Mouse (Mus musculus): Measurements from ENCODE around the gene Gli2. TPM values are rescaled to one million over a fixed set of nuclear protein-coding genes. Genes with fewer than 3 reads are reported as not detected.
A peak's percentile ranks its signal among the peaks of the same experiment; 100 is the strongest.

Gene Gli2
- polyA plus RNA-seq, 1 experiment from 2014 or later: 1.6 TPM

GRCm38 (mm10) chr1:119049812-119050615 lies 3.4 kb downstream of the Gli2 start:
- no peak overlapping the region for H3K4me3 ChIP-seq (replicated peaks)
- peaks cover 63% of the 10 kb centered on the region for H3K4me1 ChIP-seq
- H3K9me3 ChIP-seq (replicated peaks): no peaks in the 10 kb centered on the region
- H3K9ac ChIP-seq (replicated peaks): no peak overlapping the region
- WGBS: 11% methylated on average over 10 of the region's 10 CpGs
- H3K27ac ChIP-seq (replicated peaks): peak overlapping the region; percentile 77
- no peak for ATAC-seq (ENCODE audit: low FRiP score)
- peaks cover 30% of the 10 kb centered on the region for H3K27me3 ChIP-seq (replicated peaks)
- H3K36me3 ChIP-seq: no peaks in the 10 kb centered on the region
- H3K4me2 ChIP-seq: peak overlapping the region; percentile 97

GRCm38 (mm10) chr1:119048988-119049387 lies 4.4 kb downstream of the Gli2 start:
- H3K4me3 ChIP-seq (replicated peaks): no peak overlapping the region
- H3K4me2 ChIP-seq: peak overlapping the region; percentile 98
- no peaks in the 10 kb centered on the region for H3K36me3 ChIP-seq
- H3K9ac ChIP-seq (replicated peaks): no peak overlapping the region
- no peaks in the 10 kb centered on the region for H3K9me3 ChIP-seq (replicated peaks)
- ATAC-seq (ENCODE audit: low FRiP score): no peak
- peaks cover 57% of the 10 kb centered on the region for H3K4me1 ChIP-seq
- H3K27me3 ChIP-seq (replicated peaks): peaks cover 25% of the 10 kb centered on the region
- no peak overlapping the region for H3K27ac ChIP-seq (replicated peaks)
- 7% methylated on average over 11 of the region's 11 CpGs for WGBS

- H3K9ac ChIP-seq (replicated peaks): no peak overlapping the region
- H3K27me3 ChIP-seq (replicated peaks): peaks cover 25% of the 10 kb centered on the region
- no peak for ATAC-seq (ENCODE audit: low FRiP score)
- no peak overlapping the region for H3K27ac ChIP-seq (replicated peaks)
- H3K9me3 ChIP-seq (replicated peaks): no peaks in the 10 kb centered on the region
- H3K4me2 ChIP-seq: peak overlapping the region; percentile 98
- WGBS: 2% methylated on average over 6 of the region's 6 CpGs
- H3K36me3 ChIP-seq: no peaks in the 10 kb centered on the region
- H3K4me1 ChIP-seq: peaks cover 53% of the 10 kb centered on the region
- H3K4me3 ChIP-seq (replicated peaks): peak overlapping the region; percentile 54; the same call in 1 of the 2 replicates
Measured at GRCm38 (mm10) chr1:119048547-119048946, 4.9 kb downstream of the Gli2 start.

- peak overlapping the region; percentile 98 for H3K4me2 ChIP-seq
- H3K9me3 ChIP-seq (replicated peaks): no peaks in the 10 kb centered on the region
- H3K9ac ChIP-seq (replicated peaks): peak overlapping the region; percentile 63
- ATAC-seq (ENCODE audit: low FRiP score): peak; percentile 49; the same call in 1 of the 2 replicates
- peak overlapping the region; percentile 54 for H3K4me3 ChIP-seq (replicated peaks)
- no peaks in the 10 kb centered on the region for H3K36me3 ChIP-seq
- WGBS: 2% methylated on average over 52 of the region's 61 CpGs
- peak overlapping the region; percentile 48 for H3K27ac ChIP-seq (replicated peaks)
- peaks cover 45% of the 10 kb centered on the region for H3K4me1 ChIP-seq
- H3K27me3 ChIP-seq (replicated peaks): peaks cover 19% of the 10 kb centered on the region
Measured at GRCm38 (mm10) chr1:119047462-119048371, 5.7 kb downstream of the Gli2 start.

- H3K4me3 ChIP-seq (replicated peaks): no peak overlapping the region
- no peak for ATAC-seq (ENCODE audit: low FRiP score)
Measured at GRCm38 (mm10) chr1:119038436-119038835, 15.0 kb downstream of the Gli2 start.

GRCm38 (mm10) chr1:119035931-119036330 lies 17.5 kb downstream of the Gli2 start:
- 55% methylated on average over 8 of the region's 8 CpGs for WGBS
- H3K9ac ChIP-seq (replicated peaks): no peak overlapping the region
- no peak overlapping the region for H3K4me3 ChIP-seq (replicated peaks)
- no peak for ATAC-seq (ENCODE audit: low FRiP score)
- no peaks in the 10 kb centered on the region for H3K27me3 ChIP-seq (replicated peaks)
- no peak overlapping the region for H3K4me2 ChIP-seq
- no peaks in the 10 kb centered on the region for H3K36me3 ChIP-seq
- H3K9me3 ChIP-seq (replicated peaks): no peaks in the 10 kb centered on the region
- H3K27ac ChIP-seq (replicated peaks): no peak overlapping the region
- peaks cover 14% of the 10 kb centered on the region for H3K4me1 ChIP-seq

More at GRCm38 (mm10) chr1:119038436-119038835, 15.0 kb downstream of the Gli2 start:
- no peaks in the 10 kb centered on the region for H3K27me3 ChIP-seq (replicated peaks)
- 87% methylated on average over 1 of the region's 1 CpGs for WGBS
- H3K27ac ChIP-seq (replicated peaks): no peak overlapping the region
- no peak overlapping the region for H3K4me2 ChIP-seq
- no peaks in the 10 kb centered on the region for H3K36me3 ChIP-seq
- H3K9me3 ChIP-seq (replicated peaks): no peaks in the 10 kb centered on the region
- no peak overlapping the region for H3K9ac ChIP-seq (replicated peaks)
- H3K4me1 ChIP-seq: peaks cover 10% of the 10 kb centered on the region

GRCm38 (mm10) chr1:119035301-119035700 lies 18.1 kb downstream of the Gli2 start:
- Histone ChIP-seq H3K9ac (replicated peaks) (no peak overlapping the region), H3K27me3 (replicated peaks) (no peaks in the 10 kb centered on the region), H3K9me3 (replicated peaks) (no peaks in the 10 kb centered on the region), H3K4me2 (no peak overlapping the region), H3K4me1 (peaks cover 14% of the 10 kb centered on the region), H3K36me3 (no peaks in the 10 kb centered on the region), H3K27ac (replicated peaks) (peak overlapping the region; percentile 80; the same call in 1 of the 2 replicates), H3K4me3 (replicated peaks) (no peak overlapping the region)
- 60% methylated on average over 9 of the region's 9 CpGs for WGBS
- no peak for ATAC-seq (ENCODE audit: low FRiP score)

- H3K9me3 ChIP-seq (replicated peaks): no peaks in the 10 kb centered on the region
- H3K27me3 ChIP-seq (replicated peaks): no peaks in the 10 kb centered on the region
- H3K4me2 ChIP-seq: no peak overlapping the region
- peak overlapping the region; percentile 80 for H3K27ac ChIP-seq (replicated peaks)
- WGBS: 28% methylated on average over 13 of the region's 13 CpGs
- H3K4me3 ChIP-seq (replicated peaks): no peak overlapping the region
- no peaks in the 10 kb centered on the region for H3K36me3 ChIP-seq
- no peak for ATAC-seq (ENCODE audit: low FRiP score)
- H3K4me1 ChIP-seq: peaks cover 14% of the 10 kb centered on the region
- no peak overlapping the region for H3K9ac ChIP-seq (replicated peaks)
Measured at GRCm38 (mm10) chr1:119034163-119034705, 19.2 kb downstream of the Gli2 start.

GRCm38 (mm10) chr1:119033450-119034162 lies 19.8 kb downstream of the Gli2 start:
- H3K4me3 ChIP-seq (replicated peaks): no peak overlapping the region
- 41% methylated on average over 3 of the region's 3 CpGs for WGBS
- H3K4me2 ChIP-seq: no peak overlapping the region
- H3K36me3 ChIP-seq: no peaks in the 10 kb centered on the region
- no peak overlapping the region for H3K9ac ChIP-seq (replicated peaks)
- H3K4me1 ChIP-seq: peaks cover 14% of the 10 kb centered on the region
- no peaks in the 10 kb centered on the region for H3K27me3 ChIP-seq (replicated peaks)
- ATAC-seq (ENCODE audit: low FRiP score): peak; percentile 87
- H3K9me3 ChIP-seq (replicated peaks): no peaks in the 10 kb centered on the region
- H3K27ac ChIP-seq (replicated peaks): peak overlapping the region; percentile 80

- no peaks in the 10 kb centered on the region for H3K9me3 ChIP-seq (replicated peaks)
- no peak overlapping the region for H3K27ac ChIP-seq (replicated peaks)
- no peak overlapping the region for H3K4me2 ChIP-seq
- H3K27me3 ChIP-seq (replicated peaks): no peaks in the 10 kb centered on the region
- WGBS: 94% methylated on average over 6 of the region's 6 CpGs
- ATAC-seq (ENCODE audit: low FRiP score): no peak
- H3K4me1 ChIP-seq: peaks cover 19% of the 10 kb centered on the region
- no peak overlapping the region for H3K9ac ChIP-seq (replicated peaks)
- no peaks in the 10 kb centered on the region for H3K36me3 ChIP-seq
- no peak overlapping the region for H3K4me3 ChIP-seq (replicated peaks)
Measured at GRCm38 (mm10) chr1:119031185-119031584, 22.2 kb downstream of the Gli2 start.
